Mouse (Mus musculus) MEL (cell line): ENCODE measurements around the gene Zfp281.

Experiments
- BHLHE40 ChIP-seq: IDR thresholded peaks from 2 replicates; pipeline ENCODE4 v1.6.1; 2012; ENCODE audit warnings: low read depth, mild to moderate bottlenecking, inconsistent platforms, low read length, improper control_type of control experiment, borderline replicate concordance
- CTCF ChIP-seq, 3 experiments: IDR thresholded peaks in 2 of 3; conservative IDR thresholded peaks in 1 of 3; 2 replicates each; pipeline ENCODE4 v1.5.1; 2011 to 2012; ENCODE audit warnings: low read length in 3 of 3, low read depth in 2 of 3, mild to moderate bottlenecking in 2 of 3, improper control_type of control experiment in 1 of 3, inconsistent platforms in 1 of 3, mixed read lengths in 1 of 3, moderate library complexity in 1 of 3; ENCODE audit not compliant: control insufficient read depth in 1 of 3, insufficient read depth in 1 of 3, poor library complexity in 1 of 3, severe bottlenecking in 1 of 3
- EP300 ChIP-seq, 2 experiments: IDR thresholded peaks; 2 replicates each; pipeline ENCODE4 v1.6.1; 2011; ENCODE audit warnings: improper control_type of control experiment in 2 of 2, low read length in 2 of 2, low read depth in 1 of 2, mild to moderate bottlenecking in 1 of 2
- HCFC1 ChIP-seq: IDR thresholded peaks from 2 replicates; pipeline ENCODE4 v1.6.1; 2012; ENCODE audit warnings: low read depth, mild to moderate bottlenecking, inconsistent platforms, low read length, improper control_type of control experiment, moderate library complexity
- NELFE ChIP-seq: IDR thresholded peaks from 2 replicates; pipeline ENCODE4 v1.6.1; 2011; ENCODE audit warnings: low read depth, low read length, improper control_type of control experiment
- POLR2A ChIP-seq, 2 experiments: IDR thresholded peaks; 2 replicates each; pipeline ENCODE4 v1.6.1; 2011 to 2012; ENCODE audit warnings: low read length in 2 of 2, mild to moderate bottlenecking in 2 of 2, control low read depth in 1 of 2, improper control_type of control experiment in 1 of 2, low read depth in 1 of 2, moderate library complexity in 1 of 2; ENCODE audit not compliant: control insufficient read depth in 1 of 2, insufficient read depth in 1 of 2, poor library complexity in 1 of 2
- USF2 ChIP-seq, 2 experiments: IDR thresholded peaks; 2 replicates each; pipeline ENCODE4 v1.6.1; 2011 to 2012; ENCODE audit warnings: improper control_type of control experiment in 2 of 2, low read length in 2 of 2, borderline replicate concordance in 1 of 2, inconsistent platforms in 1 of 2, low read depth in 1 of 2, mild to moderate bottlenecking in 1 of 2; ENCODE audit not compliant: insufficient read depth in 1 of 2
- ZC3H11A ChIP-seq: IDR thresholded peaks from 2 replicates; pipeline ENCODE4 v1.6.1; 2012; ENCODE audit warnings: low read depth, mild to moderate bottlenecking, inconsistent platforms, low read length, improper control_type of control experiment
- ZKSCAN1 ChIP-seq: IDR thresholded peaks from 2 replicates; pipeline ENCODE4 v1.6.1; 2012; ENCODE audit warnings: low read depth, mild to moderate bottlenecking, inconsistent platforms, low read length, improper control_type of control experiment, moderate library complexity

- TF ChIP-seq CTCF (IDR thresholded peaks at IDR 0.05 in 2 of 3, conservative IDR thresholded peaks at IDR 0.05 in 1 of 3; ENCODE audit: control insufficient read depth in 1 of 3, insufficient read depth in 1 of 3, low read depth in 2 of 3, low read length in 3 of 3, poor library complexity in 1 of 3, severe bottlenecking in 1 of 3) (no peak), ZC3H11A (no peak), HCFC1 (no peak), USF2 (IDR thresholded peaks at IDR 0.05; ENCODE audit: borderline replicate concordance in 1 of 2, insufficient read depth in 1 of 2, low read depth in 1 of 2, low read length in 2 of 2) (no peak), POLR2A (IDR thresholded peaks at IDR 0.05; ENCODE audit: control insufficient read depth in 1 of 2, insufficient read depth in 1 of 2, low read depth in 1 of 2, low read length in 2 of 2, poor library complexity in 1 of 2) (no peak), ZKSCAN1 (no peak), NELFE (no peak), EP300 (IDR thresholded peaks at IDR 0.05; ENCODE audit: low read depth in 1 of 2, low read length in 2 of 2) (no peak), BHLHE40 (no peak)
Measured at GRCm38 (mm10) chr1:136611803-136612202, 12.9 kb upstream of the Zfp281 start.
